Mouse (Mus musculus) thymus, adult 2 months (tissue): ENCODE measurements at regions not wholly inside any gene's neighbourhood (a gene's known extent, or its start where the extent isn't known, plus 50 kb on each side); places are given as distances from the start of the nearest gene placed in this dataset.

Experiments used
- CTCF ChIP-seq: fragments of 200-500 bp; IDR thresholded peaks from 2 replicates; pipeline ENCODE4 v1.5.1; 2012; ENCODE audit warnings: mild to moderate bottlenecking, control low read depth, low read length, moderate library complexity, borderline replicate concordance; ENCODE audit not compliant: control insufficient read depth, poor library complexity, insufficient read depth; ENCODE audit errors: extremely low read depth
- POLR2A ChIP-seq: fragments of 200-500 bp; IDR thresholded peaks from 2 replicates; pipeline ENCODE4 v1.6.1; 2012; ENCODE audit warnings: mild to moderate bottlenecking, low read length, control low read depth, moderate library complexity; ENCODE audit not compliant: control insufficient read depth, poor library complexity, insufficient read depth; ENCODE audit errors: extremely low read depth

DNA sequence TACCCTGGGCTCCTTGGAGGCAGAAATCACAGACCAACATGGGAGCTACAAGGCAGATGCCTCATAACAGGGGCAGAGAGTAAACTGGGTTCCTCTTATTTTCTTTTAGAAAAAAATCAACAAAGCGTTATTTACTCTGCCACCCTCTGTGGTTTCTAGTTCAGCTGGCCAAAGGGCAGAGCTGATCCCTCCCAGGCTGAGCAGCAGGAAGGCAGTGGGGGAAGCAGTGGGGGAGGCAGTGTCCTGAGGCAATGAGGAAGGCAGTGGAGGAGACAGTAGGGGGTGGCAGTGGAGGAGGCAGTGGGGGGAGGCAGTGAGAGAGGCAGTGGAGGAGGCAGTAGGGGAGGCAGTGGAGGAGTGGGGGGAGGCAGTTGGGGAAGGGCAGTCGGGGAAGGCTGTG lies 51.1 kb upstream of the Hes1 start:
- TF ChIP-seq POLR2A (no peak), CTCF (no peak)
